Mouse (Mus musculus): ENCODE results near the gene Gabpb2. TPM values are rescaled to one million over a fixed set of nuclear protein-coding genes. Genes with fewer than 3 reads are reported as not detected.

Gene Gabpb2
- total and polyA plus RNA-seq, 3 experiments: 72.2 to 92.8 (median 82.2) TPM

- H3K79me2 ChIP-seq (ENCODE audit: control insufficient read depth, insufficient read depth, low read length, poor library complexity): no peaks in the 10 kb centered on the region
- peaks cover 7 to 26% of the 10 kb centered on the region in 2 experiments for H3K4me1 ChIP-seq (ENCODE audit: control insufficient read depth in 1 of 2, insufficient read depth in 2 of 2, low read length in 2 of 2)
- TF ChIP-seq TBP (IDR thresholded peaks at IDR 0.05; ENCODE audit: low read depth, low read length): no peak
- TF ChIP-seq KAT2A (conservative IDR thresholded peaks at IDR 0.05; ENCODE audit: low read depth, low read length): no peak
- TF ChIP-seq BHLHE40 (IDR thresholded peaks at IDR 0.05; ENCODE audit: borderline replicate concordance, low read depth, low read length): no peak
- no peak for TF ChIP-seq RAD21 (IDR thresholded peaks at IDR 0.05; ENCODE audit: low read depth, low read length)
- no peak for TF ChIP-seq MYB (IDR thresholded peaks at IDR 0.05; ENCODE audit: low read depth, low read length)
- TF ChIP-seq ZC3H11A (IDR thresholded peaks at IDR 0.05; ENCODE audit: low read depth, low read length): no peak
- no peak for TF ChIP-seq SMC3 (IDR thresholded peaks at IDR 0.05; ENCODE audit: low read depth, low read length)
- no peak for TF ChIP-seq POLR2AphosphoS5 (IDR thresholded peaks at IDR 0.05; ENCODE audit: borderline replicate concordance, low read depth, low read length)
- TF ChIP-seq MAX (IDR thresholded peaks at IDR 0.05; ENCODE audit: low read length): no peak
- TF ChIP-seq HCFC1 (IDR thresholded peaks at IDR 0.05; ENCODE audit: low read depth, low read length): no peak
- no peak for TF ChIP-seq E2F4 (IDR thresholded peaks at IDR 0.05; ENCODE audit: borderline replicate concordance, low read depth, low read length)
- no peak for TF ChIP-seq CTCF (IDR thresholded peaks at IDR 0.05 in 2 of 3, conservative IDR thresholded peaks at IDR 0.05 in 1 of 3; ENCODE audit: control insufficient read depth in 1 of 3, insufficient read depth in 1 of 3, low read depth in 2 of 3, low read length in 3 of 3, poor library complexity in 1 of 3, severe bottlenecking in 1 of 3)
- peaks cover 0 to 12% of the 10 kb centered on the region in 2 experiments; a peak in 2 of 4 replicates for H3K36me3 ChIP-seq (ENCODE audit: control insufficient read depth in 1 of 2, insufficient read depth in 2 of 2, low read length in 2 of 2)
- H3K9me3 ChIP-seq (replicated peaks; ENCODE audit: insufficient read depth, low read length): no peaks in the 10 kb centered on the region
- H3K4me3 ChIP-seq (ENCODE audit: control insufficient read depth in 1 of 2, insufficient read depth in 1 of 2, low read depth in 2 of 2, low read length in 2 of 2): no peak overlapping the region
- H3K9ac ChIP-seq (ENCODE audit: control insufficient read depth, low read depth, low read length, poor library complexity, severe bottlenecking): no peak overlapping the region
- no peak overlapping the region for H3K27ac ChIP-seq (ENCODE audit: control insufficient read depth, low read depth, low read length)
- no peak for DNase-seq (ENCODE audit: low read depth, low spot score)
- no peaks in the 10 kb centered on the region; a peak in 1 of 4 replicates for H3K27me3 ChIP-seq (ENCODE audit: control insufficient read depth in 1 of 2, insufficient read depth in 2 of 2, low read length in 2 of 2)
Measured at GRCm38 (mm10) chr3:95162345-95162628, 55.4 kb downstream of the Gabpb2 start.

DNA sequence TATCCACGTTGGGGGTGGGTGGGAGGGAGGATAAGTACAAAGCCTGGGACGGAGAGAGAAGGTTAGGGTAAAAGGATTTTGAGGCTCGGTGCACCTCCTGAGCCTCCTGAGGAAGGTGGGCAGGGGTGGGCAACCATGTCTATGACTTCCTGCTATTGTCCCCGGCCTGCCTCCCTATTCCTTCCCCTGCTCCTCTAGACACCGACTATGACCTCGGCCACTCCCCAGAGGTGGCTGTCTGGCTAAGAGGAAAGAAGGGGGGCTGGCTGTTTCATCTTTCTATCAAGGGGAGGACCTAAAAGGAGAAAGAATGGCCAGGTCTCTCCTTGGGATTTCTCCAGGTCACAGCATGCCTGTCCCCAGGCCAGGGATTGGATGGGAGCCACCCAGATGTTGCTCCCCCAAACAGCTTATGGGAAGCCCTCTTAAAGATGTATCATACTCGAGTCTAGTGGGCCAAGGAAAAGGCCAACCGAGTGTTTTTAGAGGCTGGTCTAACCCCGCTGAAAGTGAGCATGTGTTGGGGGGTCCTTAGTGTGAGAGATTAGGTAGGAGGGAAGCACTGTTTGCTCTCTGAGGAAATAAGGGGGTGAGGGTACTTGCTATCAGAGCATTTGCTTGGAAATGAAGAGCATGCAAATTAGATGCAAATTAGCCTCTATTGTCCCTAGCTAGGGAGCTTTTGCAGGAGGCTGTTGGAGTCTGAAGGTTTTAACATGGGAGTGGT lies 55.9 kb downstream of the Gabpb2 start:
- peaks cover 7 to 26% of the 10 kb centered on the region in 2 experiments for H3K4me1 ChIP-seq (ENCODE audit: control insufficient read depth in 1 of 2, insufficient read depth in 2 of 2, low read length in 2 of 2)
- H3K9ac ChIP-seq (ENCODE audit: control insufficient read depth, low read depth, low read length, poor library complexity, severe bottlenecking): no peak overlapping the region
- H3K4me3 ChIP-seq (ENCODE audit: control insufficient read depth in 1 of 2, insufficient read depth in 1 of 2, low read depth in 2 of 2, low read length in 2 of 2): no peak overlapping the region
- no peaks in the 10 kb centered on the region; a peak in 1 of 4 replicates for H3K27me3 ChIP-seq (ENCODE audit: control insufficient read depth in 1 of 2, insufficient read depth in 2 of 2, low read length in 2 of 2)
- peaks cover 0 to 12% of the 10 kb centered on the region in 2 experiments; a peak in 2 of 4 replicates for H3K36me3 ChIP-seq (ENCODE audit: control insufficient read depth in 1 of 2, insufficient read depth in 2 of 2, low read length in 2 of 2)
- no peak for DNase-seq (ENCODE audit: low read depth, low spot score)
- H3K79me2 ChIP-seq (ENCODE audit: control insufficient read depth, insufficient read depth, low read length, poor library complexity): no peaks in the 10 kb centered on the region
- no peak for TF ChIP-seq HCFC1 (IDR thresholded peaks at IDR 0.05; ENCODE audit: low read depth, low read length)
- no peak for TF ChIP-seq JUND (IDR thresholded peaks at IDR 0.05; ENCODE audit: low read depth, low read length)
- TF ChIP-seq MYB (IDR thresholded peaks at IDR 0.05; ENCODE audit: low read depth, low read length): no peak
- TF ChIP-seq MAFK (IDR thresholded peaks at IDR 0.05; ENCODE audit: borderline replicate concordance, low read depth, low read length): no peak
- TF ChIP-seq GATA1 (IDR thresholded peaks at IDR 0.05; ENCODE audit: low read depth, low read length): no peak
- no peak for TF ChIP-seq EP300 (IDR thresholded peaks at IDR 0.05; ENCODE audit: low read depth in 1 of 2, low read length in 2 of 2)
- TF ChIP-seq MAX (IDR thresholded peaks at IDR 0.05; ENCODE audit: low read length): no peak
- H3K9me3 ChIP-seq (replicated peaks; ENCODE audit: insufficient read depth, low read length): no peaks in the 10 kb centered on the region
- H3K27ac ChIP-seq (ENCODE audit: control insufficient read depth, low read depth, low read length): no peak overlapping the region
